Mouse (Mus musculus) urinary bladder, adult 18-20 months (tissue): Measurements from ENCODE around the gene D630003M21Rik.

Experiments used
- DNase-seq, 2 experiments: peaks; one replicate each; pipeline ENCODE4 v3.0.0; 2022; ENCODE audit warnings: low spot score in 2 of 2, mixed read lengths in 2 of 2

Gene D630003M21Rik

DNA sequence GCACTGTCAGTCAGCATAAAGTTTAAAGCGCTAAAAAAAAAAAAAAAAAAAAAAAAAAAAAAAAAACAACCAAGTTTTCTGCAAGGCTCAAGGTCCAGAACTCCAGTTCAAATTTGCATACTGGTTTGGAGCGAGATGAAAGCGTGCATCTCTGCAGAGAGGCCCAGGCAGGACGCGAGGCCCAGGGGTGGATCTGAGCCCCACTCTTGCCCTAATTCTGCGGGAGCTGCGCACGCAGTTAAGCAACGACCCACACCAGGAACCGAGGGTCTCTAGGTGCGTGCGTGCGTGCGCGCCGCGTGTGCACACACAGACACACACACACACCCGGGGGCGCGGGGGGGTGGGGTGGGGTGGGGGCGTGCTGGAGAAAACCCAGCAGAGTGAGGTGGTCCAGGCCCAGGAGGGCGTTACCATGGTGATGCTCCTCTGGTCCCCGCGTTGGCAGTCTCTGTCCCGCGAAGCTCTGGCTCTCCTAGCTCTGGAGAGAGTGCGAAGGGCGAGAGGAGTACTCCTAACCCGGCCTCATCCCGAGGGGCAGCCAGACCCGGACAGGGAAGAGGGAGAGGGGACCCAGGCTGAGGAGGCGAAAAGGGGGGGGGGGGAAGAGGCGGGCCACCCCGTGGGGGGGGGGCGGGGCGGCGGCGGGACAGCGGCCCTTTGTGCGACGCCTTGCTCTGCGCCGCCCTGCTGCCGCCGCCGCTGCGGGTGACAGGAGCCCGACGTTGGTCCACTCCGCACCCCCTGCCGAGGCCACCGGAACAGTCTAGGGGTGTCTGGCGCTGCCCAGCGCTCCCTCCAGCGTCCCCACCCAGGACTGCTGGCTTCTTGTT is at the start of gene D630003M21Rik:
Gene D630003M21Rik (minus strand): TSS at position 553 of the 833 bp plus-strand sequence.
- no peak for DNase-seq

DNA sequence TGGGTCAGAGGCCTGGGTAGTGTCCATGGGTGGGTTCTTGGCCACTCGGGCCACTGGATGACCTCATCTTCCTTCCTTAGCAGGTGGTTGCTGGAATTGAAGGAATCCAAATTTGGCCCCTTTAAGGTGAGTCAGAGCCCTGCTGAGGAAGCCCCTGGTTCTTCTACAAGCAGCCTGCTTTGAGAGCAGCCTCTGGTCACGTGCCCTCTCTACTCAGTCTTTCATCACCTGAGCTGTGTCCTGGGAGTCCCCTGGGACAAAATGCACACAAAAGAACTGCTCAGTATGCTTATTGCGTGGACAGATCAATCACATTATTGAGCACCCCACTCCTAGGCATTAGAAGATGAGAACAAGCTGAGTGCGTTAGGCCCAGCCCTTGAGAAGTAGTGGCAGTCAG is 47.9 kb upstream of the D630003M21Rik start:
- DNase-seq = no peak

DNA sequence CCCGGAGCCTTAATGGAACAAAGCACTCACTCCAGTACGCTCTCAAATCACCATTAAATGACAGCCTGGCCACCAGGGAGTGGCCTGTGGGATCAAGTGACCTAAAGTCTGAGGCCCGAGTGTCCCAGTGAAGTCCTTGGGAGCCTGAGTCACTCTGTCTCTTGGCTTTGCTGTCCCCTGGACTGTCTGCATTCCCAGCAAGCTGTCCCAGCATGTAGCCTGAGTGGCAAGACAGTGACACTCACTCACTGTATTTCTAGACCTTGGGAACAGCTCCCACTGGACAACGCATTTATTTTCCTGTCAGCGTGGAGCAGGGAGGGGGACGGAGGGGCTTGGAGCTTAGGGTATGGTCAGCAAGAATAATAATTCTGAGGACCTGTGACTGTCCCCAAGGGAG is 47.4 kb upstream of the D630003M21Rik start:
- DNase-seq = no peak

DNA sequence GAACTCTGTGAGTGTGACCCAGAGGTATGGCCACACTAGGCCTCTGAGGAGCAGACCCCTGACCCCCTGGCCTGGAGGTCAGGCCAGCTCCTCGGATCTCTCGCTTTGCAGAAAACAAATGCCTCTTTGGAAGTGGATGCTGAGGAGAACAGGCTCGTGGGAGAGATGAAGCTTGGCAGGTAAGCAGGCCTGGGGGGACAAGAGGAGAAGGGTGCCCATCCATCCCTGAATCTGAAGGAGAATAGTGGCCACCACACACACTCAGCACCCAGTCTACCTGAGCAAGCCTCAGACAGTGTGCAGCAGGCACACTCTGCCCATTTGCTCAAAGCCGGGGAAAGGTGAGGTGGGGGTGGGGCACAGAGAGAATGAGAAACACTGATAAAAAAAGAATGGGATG is 46.8 kb upstream of the D630003M21Rik start:
- DNase-seq = no peak

DNA sequence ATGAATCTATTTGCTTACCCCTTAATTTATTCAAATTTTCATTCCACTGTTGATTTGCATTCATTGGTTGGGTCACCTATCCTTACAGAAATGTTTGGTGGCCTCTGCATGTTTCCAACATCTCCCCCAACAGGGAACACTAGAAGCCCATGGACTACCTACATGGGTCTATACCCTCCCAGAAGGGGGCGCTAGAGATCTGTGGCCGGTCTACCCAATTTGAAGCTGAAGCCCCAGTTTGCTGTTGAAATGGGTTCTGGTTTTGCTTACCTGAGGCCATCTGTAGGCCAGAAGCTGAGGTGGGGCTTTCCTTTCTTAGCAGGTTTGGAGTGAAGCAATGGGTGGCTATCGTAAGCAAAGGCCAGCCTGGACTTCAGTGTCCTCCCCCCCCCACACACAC is 46.3 kb upstream of the D630003M21Rik start:
- no peak for DNase-seq

DNA sequence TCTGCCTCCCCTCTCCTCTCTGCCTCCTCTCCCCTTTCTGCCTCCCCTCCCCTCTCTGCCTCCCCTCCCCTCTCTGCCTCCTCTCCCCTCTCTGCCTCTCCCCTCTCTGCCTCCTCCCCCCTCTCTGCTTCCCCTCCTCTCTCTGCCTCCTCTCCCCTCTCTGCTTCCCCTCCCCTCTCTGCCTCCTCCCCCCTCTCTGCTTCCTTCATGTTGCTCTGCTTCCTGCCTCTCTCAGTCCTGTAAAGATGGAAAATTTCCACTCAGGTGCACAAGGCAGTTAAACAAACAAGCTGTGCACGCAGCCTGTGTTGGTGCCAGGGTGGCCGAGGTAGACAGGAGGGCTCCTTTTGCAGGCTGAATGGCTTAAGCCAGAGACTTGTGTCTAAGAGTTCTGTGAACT is 44.6 kb upstream of the D630003M21Rik start:
- DNase-seq = no peak

DNA sequence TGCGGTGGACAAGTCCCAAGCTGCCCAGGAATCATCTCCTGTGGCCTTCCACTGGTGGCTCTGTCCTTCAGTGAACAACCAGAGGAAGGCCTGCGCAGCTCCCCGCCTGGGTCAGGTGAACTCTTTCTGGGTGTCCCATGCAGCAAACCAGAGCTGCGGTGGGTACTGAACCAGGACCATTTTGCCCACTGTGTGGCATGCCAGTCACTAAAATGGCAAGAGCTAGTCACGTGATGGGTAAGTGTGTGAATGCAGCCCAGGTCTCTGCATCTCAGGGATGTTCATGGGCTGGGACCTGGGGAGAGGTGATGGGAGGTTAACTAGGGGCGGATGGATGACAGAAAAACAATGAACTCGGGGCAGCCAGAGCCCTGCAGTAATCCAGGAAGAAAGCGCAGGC is 41.0 kb upstream of the D630003M21Rik start:
- no peak for DNase-seq

DNA sequence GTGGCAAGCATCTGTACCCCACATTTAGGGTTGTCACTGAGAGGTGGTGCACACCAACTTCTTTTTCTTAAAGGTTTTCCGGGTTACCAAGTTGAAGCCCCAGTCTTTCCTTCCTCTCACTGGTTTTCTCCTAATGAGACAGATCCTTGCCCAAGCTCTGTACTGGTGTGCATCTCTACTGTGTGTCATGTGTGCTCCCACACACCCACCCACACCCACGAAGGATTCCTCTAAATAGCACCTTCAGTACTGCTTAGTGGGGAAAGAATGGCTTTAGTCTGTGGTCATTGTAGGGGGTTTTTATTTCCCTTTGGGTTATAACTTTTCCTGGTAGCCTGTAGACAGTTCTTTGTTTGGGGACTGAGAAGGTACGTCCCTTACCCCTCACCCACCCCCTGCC is 35.9 kb upstream of the D630003M21Rik start:
- DNase-seq = no peak

DNA sequence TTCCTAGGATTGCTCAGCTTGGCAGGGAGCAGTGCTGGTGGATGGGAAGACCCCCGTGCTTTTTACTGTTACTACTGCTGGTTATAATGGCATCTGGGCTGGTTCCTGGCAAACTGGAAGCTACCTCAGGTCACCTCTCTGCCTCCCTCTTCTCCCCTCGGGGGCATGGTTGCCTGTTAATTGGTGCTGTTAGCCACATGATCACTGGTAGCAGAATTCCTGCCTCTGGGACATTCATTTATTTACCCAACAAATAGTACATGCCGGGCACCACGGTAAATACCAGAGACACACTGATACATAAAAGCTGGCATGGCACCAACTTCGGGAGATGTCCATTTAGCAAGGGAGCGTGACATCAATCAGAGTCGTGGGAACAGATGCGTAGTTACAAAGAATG is 30.5 kb upstream of the D630003M21Rik start:
- no peak for DNase-seq

DNA sequence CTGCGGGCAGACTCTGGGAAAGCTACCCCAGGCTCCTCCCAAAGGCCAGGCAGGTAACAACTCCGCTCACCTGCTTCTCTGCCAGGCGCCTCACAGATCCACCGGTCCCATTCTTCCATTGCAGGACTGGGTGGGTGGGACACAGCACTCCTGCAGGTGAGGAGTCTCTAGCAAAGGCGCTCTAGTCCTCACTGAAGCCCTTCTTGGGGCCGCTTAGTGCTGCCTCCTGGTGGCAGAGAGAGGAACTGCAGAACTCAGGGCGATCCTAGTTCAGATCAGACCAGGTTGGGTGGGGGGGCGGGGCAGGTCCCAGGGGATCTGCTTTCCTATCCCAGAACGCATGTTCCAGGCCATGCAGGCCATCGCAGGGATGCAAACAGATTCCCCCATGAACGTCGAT is 29.8 kb upstream of the D630003M21Rik start:
- peak; percentile 18 to 41 for DNase-seq

DNA sequence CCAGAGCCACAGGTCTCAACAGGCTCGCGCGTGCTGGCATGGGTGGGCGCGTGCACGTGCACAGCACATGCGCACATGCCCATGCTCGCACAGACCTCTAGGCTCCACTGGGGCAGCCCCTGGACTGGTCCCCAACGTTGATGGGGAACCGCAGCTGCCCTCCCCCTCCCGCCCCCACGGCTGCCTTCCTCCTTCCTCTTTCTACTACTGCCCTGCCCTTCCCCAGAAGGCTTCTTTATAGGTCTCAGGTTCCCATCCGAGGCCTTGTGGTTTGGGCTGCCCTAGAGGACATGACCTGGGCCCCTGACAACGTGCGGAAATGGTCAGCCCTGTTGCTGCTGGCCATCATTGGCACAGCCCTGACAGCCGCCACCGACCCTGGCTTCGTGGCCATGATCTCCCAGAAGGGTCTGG is 29.0 kb upstream of the D630003M21Rik start, which contains the start of gene Bpi:
Gene Bpi (plus strand): TSS at position 90 of the 414 bp plus-strand sequence.
- DNase-seq = no peak

DNA sequence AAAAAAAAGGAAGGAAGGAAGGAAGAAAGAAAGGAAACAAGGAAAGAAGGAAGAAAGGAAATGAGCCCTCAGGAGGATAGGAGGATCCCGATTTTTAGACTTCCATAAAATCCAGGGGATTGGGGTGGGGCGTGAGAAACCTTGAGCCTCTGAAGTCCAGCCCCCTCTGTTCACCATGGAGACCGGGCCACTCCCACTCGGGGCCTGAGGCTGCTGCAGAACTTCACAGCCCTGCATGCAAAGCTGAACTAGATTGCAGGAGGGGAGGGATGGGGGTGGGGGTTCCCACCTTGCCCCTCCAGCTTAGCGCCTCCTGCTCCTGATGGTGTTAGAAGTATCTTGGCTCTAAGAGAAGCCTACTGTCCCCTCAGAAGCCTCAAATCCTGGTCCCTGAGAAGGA is 27.9 kb upstream of the D630003M21Rik start:
- DNase-seq = no peak

DNA sequence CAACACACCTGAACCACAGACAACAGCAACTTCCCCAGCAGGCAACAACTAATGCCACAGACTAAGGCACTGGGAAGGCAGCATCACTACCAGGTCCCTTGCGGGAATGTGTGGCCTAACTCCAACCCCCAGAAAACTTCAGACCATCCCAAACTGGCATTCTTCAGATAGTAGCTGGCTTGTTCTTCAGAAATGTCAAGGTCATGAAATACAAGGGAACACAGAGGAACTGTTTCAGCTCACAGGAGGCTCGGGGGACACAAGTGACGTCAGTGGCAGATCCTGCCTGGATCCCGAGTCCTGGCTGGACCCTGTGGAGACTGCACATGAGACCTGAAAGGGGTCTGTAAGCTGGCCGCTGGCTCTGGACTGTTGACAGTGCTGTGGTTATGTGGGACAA is 24.8 kb upstream of the D630003M21Rik start:
- no peak for DNase-seq

DNA sequence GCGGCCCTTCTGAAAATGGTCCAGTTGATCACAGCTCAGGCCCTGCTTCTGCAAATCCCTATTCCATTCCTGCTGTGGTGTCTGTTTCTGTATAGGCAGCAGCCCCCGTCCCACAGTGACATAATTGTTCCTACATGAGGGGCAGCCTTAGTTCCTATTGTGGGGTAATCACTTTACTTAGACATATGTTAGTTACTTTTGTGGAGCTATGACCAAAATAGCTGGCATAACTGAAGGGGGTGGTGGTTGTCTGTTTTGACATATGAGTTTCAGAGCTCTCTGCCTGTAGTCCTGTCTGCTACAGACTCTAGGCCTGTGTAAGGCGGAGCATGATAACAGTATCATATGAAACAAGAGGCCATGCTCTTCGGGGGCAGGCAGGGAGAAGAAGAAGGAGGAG is 21.5 kb upstream of the D630003M21Rik start:
- DNase-seq = no peak

DNA sequence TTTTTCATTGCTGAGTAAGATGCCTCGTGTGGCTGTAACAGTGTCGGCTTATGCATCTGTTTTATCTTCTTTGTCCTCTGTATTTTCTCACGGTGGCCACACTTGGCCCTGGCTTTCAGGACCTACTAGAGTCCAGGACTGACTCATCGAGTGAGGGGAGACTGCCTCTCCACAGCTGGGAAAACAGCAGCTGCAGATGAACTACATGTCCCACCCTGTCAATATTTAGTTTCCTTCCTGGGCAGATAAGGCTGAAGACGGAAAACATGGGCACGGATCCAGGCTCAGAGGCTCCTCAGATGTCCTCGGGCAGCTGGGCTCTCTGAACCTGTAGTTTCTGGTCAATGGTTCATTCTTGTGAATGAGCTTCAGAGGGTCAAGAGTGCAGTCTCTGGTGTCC is 19.3 kb upstream of the D630003M21Rik start:
- no peak for DNase-seq

DNA sequence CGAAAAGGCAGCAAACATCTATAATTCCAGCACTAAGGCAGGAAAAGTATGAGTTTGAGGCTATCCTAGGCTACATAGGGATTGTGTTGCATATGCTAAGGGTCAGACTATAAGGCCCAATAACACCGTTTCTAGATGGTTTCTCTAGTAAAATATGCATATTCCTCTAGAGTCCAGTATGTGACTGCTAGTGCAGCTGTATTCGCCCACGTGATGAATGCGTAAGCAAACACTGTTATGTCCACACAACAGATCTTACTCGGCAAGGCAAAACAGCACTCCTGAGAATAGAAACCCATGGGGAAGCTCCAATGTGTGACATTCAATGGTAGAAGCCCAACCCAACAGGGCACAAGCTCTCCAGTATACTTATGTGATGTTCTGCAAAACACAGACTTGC is 18.8 kb upstream of the D630003M21Rik start:
- no peak for DNase-seq

DNA sequence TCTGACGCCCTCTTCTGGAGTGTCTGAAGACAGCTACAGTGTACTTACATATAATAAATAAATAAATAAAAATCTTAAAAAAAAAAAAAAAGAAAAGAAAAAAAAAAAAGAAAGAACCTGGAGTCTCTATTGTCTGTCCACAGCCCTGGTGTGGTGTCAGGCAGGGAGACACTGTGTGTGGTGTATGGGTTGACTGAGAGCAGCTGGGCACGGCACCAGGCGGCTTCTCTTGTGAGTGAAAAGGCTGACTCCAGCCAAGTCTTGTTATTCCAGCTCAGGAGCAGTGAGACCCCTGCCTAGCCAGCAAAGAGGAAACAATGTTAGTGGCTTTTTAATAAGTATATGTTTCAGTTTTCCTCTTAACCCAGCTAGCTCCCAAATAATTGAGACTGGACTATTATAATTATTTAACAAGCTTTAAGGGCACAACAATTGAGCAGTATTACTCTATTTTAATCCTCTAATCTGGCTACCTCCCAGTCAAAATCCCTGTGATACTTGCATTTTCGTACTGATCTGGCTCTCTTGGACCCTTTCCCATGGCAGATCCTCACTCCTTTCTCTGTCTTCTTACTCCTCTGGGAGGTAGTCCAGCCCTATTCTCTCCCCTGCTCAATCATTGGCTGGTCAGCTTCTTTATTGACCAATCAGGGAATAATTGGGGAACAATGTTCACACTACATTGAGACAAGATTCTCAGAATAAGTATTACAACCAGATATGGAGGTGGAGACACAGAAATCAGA is 16.2 kb upstream of the D630003M21Rik start:
- DNase-seq = no peak

DNA sequence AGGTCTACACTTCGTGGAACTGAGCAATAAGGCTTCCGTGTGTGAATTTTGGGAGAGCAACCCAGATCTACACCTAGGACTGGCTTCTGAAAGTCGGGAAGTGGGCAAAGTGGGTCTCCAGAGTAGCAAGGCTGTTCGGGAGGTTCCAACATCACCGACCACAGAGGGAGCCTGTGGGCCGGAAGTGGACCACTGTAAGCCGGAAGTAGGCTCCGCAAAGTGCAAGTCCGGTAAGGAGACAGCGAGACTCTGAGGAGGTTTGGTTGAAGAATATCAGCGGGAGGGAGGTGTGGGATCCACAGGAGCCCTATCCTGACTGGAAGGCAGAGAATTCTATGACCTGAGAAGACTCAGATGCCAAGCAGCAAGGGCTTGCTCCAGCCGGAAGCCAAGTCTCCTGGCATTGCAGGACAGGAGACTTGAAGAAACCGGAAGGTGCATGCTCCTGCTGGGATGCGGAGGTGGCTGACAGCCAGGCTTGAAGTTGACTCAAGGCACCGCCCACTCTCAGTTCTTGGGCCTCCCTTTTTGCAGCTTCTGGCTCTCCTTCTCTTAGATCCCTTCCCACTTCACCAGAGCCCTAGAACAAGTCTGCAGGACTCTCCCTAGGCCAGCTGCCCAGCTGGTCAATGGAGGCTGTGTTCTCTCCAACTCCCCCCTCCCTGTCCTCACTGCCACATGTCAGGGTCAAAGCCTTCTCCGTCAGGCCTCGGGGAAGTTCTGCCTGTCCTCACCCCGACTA is 14.3 kb upstream of the D630003M21Rik start:
- DNase-seq = no peak

DNA sequence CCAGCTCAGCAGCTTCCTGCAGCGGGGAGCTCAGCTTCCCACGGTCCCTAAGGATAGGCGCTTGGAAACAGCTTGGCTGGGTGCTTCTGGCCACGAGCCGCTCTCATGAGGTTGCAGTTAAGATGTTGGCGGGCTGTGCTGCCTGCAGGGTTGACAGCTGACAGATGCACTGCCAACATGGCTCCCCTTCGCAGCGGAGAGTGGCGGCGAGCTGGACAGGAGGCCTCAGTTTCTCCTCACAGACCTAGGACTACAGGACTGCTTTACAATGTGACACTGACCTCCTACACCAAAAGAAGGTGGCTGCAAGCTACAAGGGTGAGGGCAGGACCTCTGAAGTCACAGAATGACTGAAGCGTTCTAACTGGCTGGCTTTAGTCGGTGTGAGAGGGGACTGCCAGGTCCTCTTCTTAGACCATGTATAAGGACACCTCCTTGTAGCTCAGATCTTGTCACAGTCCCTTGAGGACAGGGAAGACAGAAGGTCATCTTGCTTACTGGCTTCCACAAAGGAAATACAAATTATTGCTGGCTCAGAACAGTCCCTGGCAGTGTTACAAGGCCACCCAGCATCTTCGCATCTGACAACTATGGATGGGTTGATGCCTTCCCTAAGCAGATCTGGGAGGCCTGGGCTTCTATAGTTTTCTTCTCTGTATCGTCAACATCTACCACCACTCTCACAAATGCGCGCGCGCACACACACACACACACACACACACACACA is 13.3 kb upstream of the D630003M21Rik start:
- DNase-seq = no peak

DNA sequence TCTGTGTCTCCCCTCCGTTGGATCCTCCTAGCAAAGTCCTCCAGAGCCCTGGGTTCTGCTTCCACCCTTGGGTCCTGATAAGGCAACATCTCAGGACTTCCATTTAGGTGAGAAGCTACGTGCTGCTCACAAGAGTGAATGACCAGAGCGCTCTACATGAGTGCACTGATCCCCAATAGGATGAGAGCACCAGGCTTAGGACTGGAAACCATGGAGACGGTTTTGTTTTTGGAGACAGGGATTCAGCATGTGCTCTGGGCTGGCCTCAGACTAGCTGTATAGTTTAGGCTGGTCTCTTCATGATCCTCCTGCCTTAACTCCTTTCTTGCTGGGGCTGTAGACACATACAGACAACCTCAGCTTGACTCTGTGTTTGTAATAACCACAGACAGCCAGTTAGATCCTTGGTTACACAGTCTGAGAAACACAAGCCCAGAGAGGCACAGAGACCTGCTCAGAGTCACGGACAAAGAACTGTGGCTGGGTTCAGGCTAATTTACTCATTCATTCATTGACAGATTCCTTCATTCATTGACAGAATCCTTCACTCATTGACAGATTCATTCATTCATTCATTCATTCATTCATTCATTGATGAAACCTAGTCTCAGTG is 12.2 kb upstream of the D630003M21Rik start:
- DNase-seq = no peak

DNA sequence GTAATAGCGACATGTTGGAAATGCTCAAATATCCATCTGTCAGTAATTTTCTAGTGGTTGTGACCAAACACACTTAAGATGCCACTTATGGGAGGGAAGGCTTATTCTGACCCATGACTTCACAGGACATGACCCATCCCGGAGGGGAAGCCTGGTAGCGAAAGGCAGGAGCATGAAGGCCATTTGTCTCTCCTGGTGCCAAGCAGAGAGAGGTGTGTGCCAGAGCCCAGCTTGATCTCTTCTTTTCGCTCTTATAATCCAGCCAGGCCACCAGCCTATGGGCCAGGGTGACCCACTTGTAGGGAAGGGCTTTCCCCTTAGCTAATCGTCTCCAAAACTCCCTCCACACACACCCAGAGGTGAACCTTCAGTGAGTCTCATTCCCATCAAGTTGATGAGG is 9.1 kb upstream of the D630003M21Rik start:
- DNase-seq = no peak
